Mouse (Mus musculus) testis, adult 2 months (tissue): ENCODE results near the gene Lta. TPM values are rescaled to one million over a fixed set of nuclear protein-coding genes. Genes with fewer than 3 reads are reported as not detected.
"Not testable (repeated sequence)": the region's sequence is repeated elsewhere in the genome, so short reads cannot be mapped to it uniquely, and the experiment has no call there.

ENCODE experiments used
- H3K27ac ChIP-seq: fragments of 200-500 bp; 2 replicates; pipeline ENCODE4 v1.5.1; 2012; ENCODE audit warnings: low read depth, low read length; ENCODE audit not compliant: control insufficient read depth, insufficient read depth
- H3K27me3 ChIP-seq: fragments of 200-500 bp; 2 replicates; pipeline ENCODE4 v1.6.1; 2012; ENCODE audit warnings: mild to moderate bottlenecking, low read length, moderate library complexity; ENCODE audit not compliant: control insufficient read depth, insufficient read depth
- H3K36me3 ChIP-seq: fragments of 200-500 bp; 2 replicates; pipeline ENCODE4 v1.6.1; 2012; ENCODE audit warnings: mild to moderate bottlenecking, low read length; ENCODE audit not compliant: control insufficient read depth, insufficient read depth
- H3K4me1 ChIP-seq: fragments of 200-500 bp; 2 replicates; pipeline ENCODE4 v1.6.1; 2012; ENCODE audit warnings: low read length; ENCODE audit not compliant: control insufficient read depth, insufficient read depth
- H3K4me3 ChIP-seq: fragments of 200-500 bp; 2 replicates; pipeline ENCODE4 v1.5.1; 2012; ENCODE audit warnings: low read depth, mild to moderate bottlenecking, low read length, moderate library complexity, mixed read lengths; ENCODE audit not compliant: control insufficient read depth
- CTCF ChIP-seq: fragments of 200-500 bp; IDR thresholded peaks from 2 replicates; pipeline ENCODE4 v1.5.1; 2012; ENCODE audit warnings: low read depth, mild to moderate bottlenecking, inconsistent platforms, low read length, moderate library complexity; ENCODE audit not compliant: control insufficient read depth, insufficient read depth, insufficient replicate concordance
- POLR2A ChIP-seq: fragments of 200-500 bp; IDR thresholded peaks from 2 replicates; pipeline ENCODE4 v1.6.1; 2012; ENCODE audit warnings: low read depth, mild to moderate bottlenecking, inconsistent platforms, low read length, moderate library complexity; ENCODE audit not compliant: control insufficient read depth
- polyA plus RNA-seq: library from polyadenylated mRNA; depleted of rRNA; stranded (reverse); fragments of >200 nt; gene quantifications from 2 replicates; pipeline ENCODE4 v1.2.3, GENCODE M21; 2012

Lta gene
- polyA plus RNA-seq, 1 experiment: 0.07 TPM

DNA sequence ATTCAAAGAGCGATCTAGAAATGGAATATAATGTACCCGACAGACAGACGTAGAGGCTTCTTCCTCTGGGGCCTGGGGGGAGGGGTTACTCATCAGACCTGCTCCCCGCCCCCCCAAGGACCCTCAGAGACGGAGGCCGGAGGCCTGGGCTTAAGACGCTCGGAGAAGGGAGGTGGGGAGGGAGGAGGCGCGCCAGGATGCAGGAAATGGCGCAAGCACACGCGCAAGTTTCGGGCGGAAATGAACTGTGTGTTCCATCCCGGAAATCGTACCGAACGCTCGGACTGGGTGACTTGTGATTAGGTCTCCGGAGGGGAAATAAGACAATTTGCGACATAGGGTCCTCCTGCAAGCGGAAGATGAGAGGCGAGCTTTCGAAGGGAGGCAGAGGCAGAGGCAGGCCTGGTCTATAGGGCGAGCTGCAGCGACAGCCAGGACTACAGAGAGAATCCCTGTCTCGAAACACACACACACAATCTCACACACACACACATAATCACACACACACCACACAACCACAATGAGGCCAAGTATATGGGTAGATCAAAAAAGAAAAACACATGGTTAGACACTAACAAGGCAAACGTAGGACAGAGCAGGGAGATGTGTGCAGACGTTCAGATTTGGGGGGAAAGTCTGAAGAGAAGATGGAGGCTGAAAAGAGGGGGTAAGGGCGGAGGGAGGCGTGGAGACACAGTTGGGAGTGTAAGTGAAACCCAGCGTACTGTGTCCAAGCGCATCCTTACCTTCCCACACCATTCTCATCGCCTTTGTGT, 30.7 kb upstream of the Lta start, which contains the start of gene Nfkbil1:
Nfkbil1 (minus strand) TSS at position 179 of the 776 bp plus-strand sequence.
- Histone ChIP-seq H3K27me3 (no peaks in the 10 kb centered on the region), H3K4me1 (peaks cover 33% of the 10 kb centered on the region), H3K4me3 (peak within 1 kb of the TSS; percentile 89), H3K27ac (peak within 1 kb of the TSS; percentile 94), H3K36me3 (no peaks in the 10 kb centered on the region; the same call in 1 of the 2 replicates)
- peak; percentile 83 for TF ChIP-seq POLR2A
- TF ChIP-seq CTCF: no peak

DNA sequence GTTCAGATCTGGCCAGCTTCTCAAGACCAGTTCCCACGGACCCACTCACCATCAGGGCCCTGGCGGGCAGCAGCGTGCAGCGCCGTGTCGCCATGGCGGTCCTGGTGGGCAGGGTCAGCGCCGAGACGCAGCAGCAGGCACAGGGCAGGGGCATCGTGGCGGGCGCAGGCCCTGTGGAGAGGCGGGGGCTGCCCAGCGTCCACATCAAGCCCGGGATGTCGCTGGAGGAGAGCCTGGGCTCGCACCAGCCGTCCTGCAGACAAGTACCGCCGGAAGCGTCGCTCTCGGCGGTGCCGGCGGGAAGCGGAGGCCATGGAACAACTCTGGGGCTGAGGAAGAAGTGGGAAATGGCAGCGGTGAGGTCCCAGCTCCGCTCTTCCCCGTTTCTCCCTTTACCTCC, 29.8 kb upstream of the Lta start:
- Histone ChIP-seq H3K27me3 (no peaks in the 10 kb centered on the region), H3K4me3 (peak overlapping the region; percentile 62), H3K36me3 (no peaks in the 10 kb centered on the region; the same call in 1 of the 2 replicates), H3K4me1 (peaks cover 25% of the 10 kb centered on the region), H3K27ac (peak overlapping the region; percentile 94)
- TF ChIP-seq CTCF (no peak), POLR2A (no peak)

DNA sequence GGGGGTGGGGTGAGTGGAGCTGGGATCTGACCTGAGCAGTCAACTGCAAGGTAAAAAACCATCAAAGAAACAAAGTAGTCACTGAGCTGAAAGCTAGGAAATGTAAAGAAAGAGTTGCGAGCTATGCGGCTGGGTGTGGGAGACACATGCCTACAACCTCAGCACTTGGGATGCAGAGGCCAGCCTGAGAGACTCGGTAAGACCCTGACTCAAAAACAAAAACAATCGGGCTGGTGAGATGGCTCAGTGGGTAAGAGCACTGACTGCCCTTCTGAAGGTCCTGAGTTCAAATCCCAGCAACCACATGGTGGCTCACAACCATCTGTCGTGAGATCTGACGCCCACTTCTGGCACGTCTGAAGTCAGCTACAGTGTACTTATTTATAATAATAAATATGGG, 28.9 kb upstream of the Lta start:
- Histone ChIP-seq H3K4me3 (peak overlapping the region; percentile 36), H3K4me1 (peaks cover 25% of the 10 kb centered on the region), H3K27ac (peak overlapping the region; percentile 75)
- not testable (repeated sequence) for H3K27me3 ChIP-seq, H3K36me3 ChIP-seq

DNA sequence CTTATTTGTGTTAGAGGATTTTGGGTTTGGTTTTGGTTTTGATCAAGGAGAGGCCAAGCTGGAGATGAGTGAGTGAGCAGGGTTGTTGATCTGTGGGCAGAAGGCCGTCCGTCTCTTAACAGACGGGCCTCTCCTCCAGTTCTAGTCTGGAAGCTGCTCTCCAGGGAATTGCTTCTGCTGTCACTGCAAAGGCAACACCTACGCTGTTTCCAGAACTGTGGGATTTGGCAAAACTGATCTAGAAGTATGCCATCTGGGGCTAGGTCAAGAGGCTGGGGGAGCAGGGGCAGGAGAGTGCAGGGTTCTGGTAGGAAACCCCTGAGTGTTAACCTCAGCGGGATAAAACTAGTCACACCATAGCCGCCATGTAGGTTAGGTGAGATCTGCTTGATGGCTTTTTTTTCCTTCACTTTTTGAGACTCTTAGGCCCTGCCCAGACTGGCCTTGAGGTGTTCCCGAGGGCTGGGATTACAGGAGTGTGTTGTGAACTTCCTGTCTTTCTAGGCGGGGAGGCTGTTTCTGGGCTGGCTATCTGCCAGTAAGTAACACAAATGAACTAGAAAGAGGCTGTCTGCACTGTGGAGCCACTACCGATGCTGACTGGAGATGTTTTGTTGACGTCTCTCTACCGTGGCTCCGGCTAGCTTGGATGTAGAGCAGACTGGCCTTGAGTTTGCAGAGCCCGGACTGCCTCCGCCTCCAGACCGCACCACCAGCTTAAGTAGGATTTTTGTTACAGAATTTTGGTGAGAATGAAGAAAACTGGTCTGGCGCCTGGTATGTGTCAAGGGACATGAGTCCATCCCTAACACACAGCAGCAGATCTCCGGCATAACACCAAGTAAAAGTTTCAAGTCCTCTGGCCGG, 28.2 kb upstream of the Lta start, which contains the start of gene Atp6v1g2:
Atp6v1g2 (plus strand) TSS at position 547 of the 867 bp plus-strand sequence.
- TF ChIP-seq CTCF (no peak), POLR2A (no peak)
- Histone ChIP-seq H3K27ac (peak within 1 kb of the TSS; percentile 75), H3K4me1 (peaks cover 25% of the 10 kb centered on the region), H3K4me3 (peak within 1 kb of the TSS; percentile 36), H3K27me3 (no peaks in the 10 kb centered on the region), H3K36me3 (no peaks in the 10 kb centered on the region; the same call in 1 of the 2 replicates)

DNA sequence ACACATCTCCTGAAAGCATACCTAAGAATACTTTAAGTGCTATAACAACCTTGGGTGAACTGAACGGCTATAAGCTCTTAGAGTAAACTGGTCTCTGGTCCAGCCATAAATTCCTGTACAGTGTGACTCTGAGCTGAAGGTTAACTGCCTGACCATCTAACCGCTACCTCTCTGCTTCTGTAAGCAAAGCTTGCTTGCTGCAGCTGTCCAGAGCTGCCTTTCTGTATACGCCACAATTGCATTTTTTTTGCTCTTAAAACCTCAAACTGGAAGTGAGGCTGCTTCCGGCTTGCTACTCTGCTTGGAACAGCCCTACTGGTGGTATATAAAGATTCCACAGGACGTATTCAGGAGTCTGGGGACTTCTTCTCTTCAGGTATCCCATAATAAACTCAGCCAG, 27.5 kb upstream of the Lta start:
- peaks cover 25% of the 10 kb centered on the region for H3K4me1 ChIP-seq
- TF ChIP-seq POLR2A: no peak
- TF ChIP-seq CTCF: no peak
- H3K4me3 ChIP-seq: no peak overlapping the region
- H3K27me3 ChIP-seq: no peaks in the 10 kb centered on the region
- no peaks in the 10 kb centered on the region; the same call in 1 of the 2 replicates for H3K36me3 ChIP-seq
- H3K27ac ChIP-seq: peak overlapping the region; percentile 73

DNA sequence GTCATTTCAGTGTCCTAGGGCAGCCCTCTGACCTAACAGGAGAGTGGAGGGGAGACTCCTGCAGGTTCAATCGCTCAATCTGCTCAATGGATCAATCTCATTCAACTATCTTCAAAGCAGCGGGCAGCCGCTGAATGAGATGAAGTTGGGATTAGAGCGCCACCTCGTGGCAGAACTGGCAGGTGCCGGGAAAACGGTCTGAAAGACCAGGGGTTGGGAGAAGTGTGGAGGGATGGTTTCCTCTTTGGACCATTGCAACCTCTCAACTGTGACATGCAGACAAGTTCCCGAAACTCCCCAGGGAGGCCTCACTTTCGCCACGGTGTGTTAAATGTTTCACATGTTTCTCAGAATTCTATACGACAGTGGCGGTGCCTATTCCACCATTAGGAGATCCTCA, 26.9 kb upstream of the Lta start:
- Histone ChIP-seq H3K27ac (peak overlapping the region; percentile 55), H3K4me1 (peaks cover 27% of the 10 kb centered on the region), H3K27me3 (no peaks in the 10 kb centered on the region), H3K36me3 (no peaks in the 10 kb centered on the region; the same call in 1 of the 2 replicates), H3K4me3 (no peak overlapping the region; the same call in 1 of the 2 replicates)
- TF ChIP-seq POLR2A: no peak
- peak; percentile 86 for TF ChIP-seq CTCF

DNA sequence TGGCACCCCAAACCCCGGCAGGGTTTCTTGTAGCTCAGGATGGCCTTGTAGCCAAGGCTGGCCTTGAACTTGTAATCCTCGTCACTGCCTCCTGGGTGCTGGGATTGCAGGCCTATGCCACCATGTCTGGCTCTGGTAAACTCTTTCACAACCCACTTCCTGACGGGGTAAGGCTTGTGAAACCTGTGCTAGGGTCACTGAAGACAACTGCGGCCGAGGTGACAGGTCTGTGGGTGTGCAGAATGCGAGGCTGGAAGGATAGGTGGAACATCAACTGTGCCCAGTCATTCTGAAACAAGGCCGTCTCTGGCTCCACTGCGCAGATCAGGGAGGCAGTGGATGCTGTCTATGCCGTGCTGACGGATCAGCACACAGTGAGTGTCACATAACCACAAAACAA, 25.9 kb upstream of the Lta start:
- Histone ChIP-seq H3K4me3 (no peak overlapping the region), H3K27ac (peak overlapping the region; percentile 47), H3K27me3 (no peaks in the 10 kb centered on the region), H3K4me1 (peaks cover 23% of the 10 kb centered on the region), H3K36me3 (no peaks in the 10 kb centered on the region; the same call in 1 of the 2 replicates)
- TF ChIP-seq CTCF (no peak), POLR2A (no peak)
